Mouse (Mus musculus): ENCODE data around the gene Plet1.

GRCm38 (mm10) chr9:50533791-50534190 lies 39.5 kb downstream of the Plet1 start:
- TF ChIP-seq POLR2A (IDR thresholded peaks at IDR 0.05; ENCODE audit: low read depth, low read length) (no peak), CTCF (IDR thresholded peaks at IDR 0.05; ENCODE audit: borderline replicate concordance, insufficient read depth, low read length) (no peak)

Measured in embryonic fibroblast, embryonic 13.5 days (primary cell).